Mouse (Mus musculus) lung, adult 2 months (tissue): ENCODE measurements around the gene Cpz.

ENCODE experiments used
- CTCF ChIP-seq: fragments of 200-500 bp; IDR thresholded peaks from 2 replicates; pipeline ENCODE4 v1.5.1; 2011; ENCODE audit warnings: mild to moderate bottlenecking, low read length, control low read depth; ENCODE audit not compliant: insufficient read depth
- POLR2A ChIP-seq: fragments of 200-500 bp; IDR thresholded peaks from 2 replicates; pipeline ENCODE4 v1.6.1; 2011; ENCODE audit warnings: low read depth, mild to moderate bottlenecking, control low read depth, low read length, borderline replicate concordance; ENCODE audit errors: extremely low read depth

- TF ChIP-seq CTCF (no peak), POLR2A (no peak)
These were observed 41.1 kb upstream of the Cpz start for GRCm38 (mm10) chr5:35566632-35567031.
